Mouse (Mus musculus) thymus, adult 18-20 months (tissue): ENCODE measurements around the gene Ccl9.
"Not testable (repeated sequence)": the region's sequence is repeated elsewhere in the genome, so short reads cannot be mapped to it uniquely, and the experiment has no call there.

Experiments
- DNase-seq, 2 experiments: peaks; one replicate each; pipeline ENCODE4 v3.0.0; 2022; ENCODE audit warnings: mixed read lengths in 2 of 2

The Ccl9 gene

DNA sequence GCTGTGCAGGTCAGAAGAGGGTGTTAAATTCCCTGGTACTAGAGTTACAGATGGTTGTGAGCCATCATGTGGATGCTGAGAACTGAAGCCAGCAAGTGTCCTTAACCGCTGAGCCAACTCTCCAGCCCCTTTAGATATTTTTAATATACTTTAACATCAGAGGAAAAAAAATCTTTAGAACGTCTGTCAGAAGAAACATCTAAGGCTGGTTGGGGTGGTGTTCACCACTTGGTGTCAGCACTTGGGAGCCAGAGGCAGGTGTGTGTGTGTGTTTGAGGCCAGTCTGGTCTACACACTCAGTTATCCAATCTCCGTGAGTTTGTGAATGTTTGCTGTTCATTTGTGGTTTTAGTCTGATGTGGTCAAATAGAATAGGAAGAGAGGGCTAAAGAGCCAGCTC is 563 bp upstream of the Ccl9 start:
- no peak for DNase-seq

DNA sequence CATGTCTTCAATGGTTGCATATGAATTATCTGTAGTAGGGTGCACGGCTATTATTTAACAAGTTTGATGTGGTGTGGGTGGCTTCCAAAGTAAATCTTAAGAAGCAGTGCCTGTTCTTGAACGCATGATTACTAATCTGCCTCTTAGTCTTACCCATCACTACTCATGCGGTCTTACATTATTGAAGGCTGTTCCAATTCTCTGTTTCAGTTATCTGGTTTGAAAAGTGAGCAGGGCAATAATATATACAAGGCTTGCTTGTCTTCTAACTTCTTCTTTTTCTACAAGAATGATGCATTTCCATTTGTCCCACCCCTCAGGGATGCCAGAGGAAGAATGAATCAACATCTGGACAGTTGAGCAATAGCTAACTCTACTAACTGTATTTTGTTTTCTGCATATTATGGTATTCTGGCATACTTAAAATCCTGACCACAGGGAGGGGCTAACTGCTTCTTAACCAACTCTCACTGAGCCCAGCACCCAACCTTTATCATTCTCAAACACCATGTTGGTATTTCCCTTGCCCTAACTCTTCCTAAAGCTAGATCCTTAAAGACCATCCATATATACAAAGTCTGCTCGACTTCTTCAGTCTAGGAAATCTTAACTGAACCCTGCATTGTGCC is 1.4 kb downstream of the Ccl9 start:
- DNase-seq, result no peak

GRCm38 (mm10) chr11:83572834-83573233 is 5.6 kb downstream of the Ccl9 start:
- no peak for DNase-seq

GRCm38 (mm10) chr11:83572223-83572622 is 6.2 kb downstream of the Ccl9 start:
- DNase-seq, result no peak

DNA sequence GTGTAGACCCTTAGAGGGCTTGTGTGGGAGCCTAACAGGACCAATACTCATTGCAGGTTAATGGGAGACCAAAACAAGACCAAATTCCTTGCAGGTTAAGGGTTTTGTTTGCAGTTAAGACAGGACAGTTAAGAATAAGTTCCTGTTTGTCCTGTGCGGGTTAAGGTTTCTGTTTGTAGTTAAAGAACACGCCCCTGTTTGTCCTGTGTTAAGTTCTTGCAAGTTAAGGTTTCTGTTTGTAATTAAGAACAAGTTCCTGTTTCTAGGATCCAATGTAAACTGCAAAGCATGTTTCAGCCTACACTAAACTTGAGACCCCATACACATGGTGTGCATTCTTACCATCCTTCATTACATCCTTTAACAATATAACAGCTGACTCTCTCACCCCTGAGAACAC is 8.2 kb downstream of the Ccl9 start:
- no peak for DNase-seq

DNA sequence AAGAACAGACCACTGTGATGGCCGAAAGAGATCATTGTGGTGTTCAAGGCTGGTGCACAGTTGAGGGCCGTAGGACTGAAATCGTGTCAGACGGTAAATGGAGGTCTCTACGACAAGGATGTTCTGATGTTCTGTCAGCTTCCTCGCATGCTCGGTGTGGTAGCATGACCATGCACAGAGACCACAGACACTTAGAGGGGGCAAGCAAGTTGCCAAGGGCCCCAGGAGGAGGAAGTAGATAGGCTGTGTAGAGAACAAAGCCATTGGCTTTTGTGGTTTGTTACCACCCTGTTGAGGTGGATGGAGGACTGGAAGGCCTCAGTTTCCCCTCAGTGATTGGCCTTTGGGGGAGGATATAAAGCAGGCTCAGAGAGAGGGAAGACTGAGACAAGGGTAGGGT is 9.2 kb downstream of the Ccl9 start:
- DNase-seq, result no peak

GRCm38 (mm10) chr11:83568786-83569185 is 9.7 kb downstream of the Ccl9 start:
- no peak for DNase-seq

GRCm38 (mm10) chr11:83568061-83568460 is 10.4 kb downstream of the Ccl9 start:
- no peak for DNase-seq

- DNase-seq, result no peak
These were observed 11.1 kb downstream of the Ccl9 start for GRCm38 (mm10) chr11:83567311-83567710.

DNA sequence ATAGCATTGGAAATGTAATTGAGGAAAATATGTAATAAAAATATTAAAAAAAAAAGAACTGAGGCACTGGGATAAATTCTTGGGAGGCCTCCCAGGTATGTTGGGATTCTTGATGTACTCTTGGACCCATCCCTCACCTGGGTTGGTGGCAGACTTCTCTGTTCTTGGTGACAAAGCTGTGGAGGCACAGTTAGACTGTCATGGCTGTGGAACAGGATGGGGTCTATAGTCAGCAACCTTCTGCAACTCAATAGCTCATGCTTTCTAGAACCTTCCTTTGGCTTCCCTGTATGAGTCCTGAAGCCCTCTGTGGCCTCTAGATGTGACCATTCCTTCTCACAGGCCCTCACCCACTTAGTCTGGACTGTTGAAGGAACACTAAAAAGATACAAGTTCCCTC is 11.8 kb downstream of the Ccl9 start:
- no peak for DNase-seq

- no peak for DNase-seq
These were observed 14.7 kb downstream of the Ccl9 start for GRCm38 (mm10) chr11:83563754-83564153.

GRCm38 (mm10) chr11:83562311-83562887 is 16.0 kb downstream of the Ccl9 start:
- no peak for DNase-seq

DNA sequence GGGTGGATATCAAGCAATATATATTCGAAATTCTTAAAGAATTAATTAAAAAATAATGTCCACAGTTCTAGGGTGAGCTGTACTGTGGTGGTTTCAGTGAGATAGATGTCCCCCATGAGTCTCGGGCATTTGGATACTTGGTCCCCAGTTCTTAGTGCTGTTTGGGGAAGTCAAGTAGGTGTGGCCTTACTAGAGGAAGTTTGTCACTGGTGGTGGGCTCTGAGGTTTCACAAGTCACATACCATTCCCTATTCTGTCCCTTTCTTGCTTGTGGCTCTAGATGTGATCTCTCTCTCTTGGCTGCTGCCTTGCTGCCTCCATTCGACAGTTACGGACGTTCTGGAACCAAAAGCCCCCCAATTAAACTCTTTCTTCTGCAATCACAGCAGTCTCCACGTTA is 18.0 kb downstream of the Ccl9 start:
- no peak for DNase-seq

DNA sequence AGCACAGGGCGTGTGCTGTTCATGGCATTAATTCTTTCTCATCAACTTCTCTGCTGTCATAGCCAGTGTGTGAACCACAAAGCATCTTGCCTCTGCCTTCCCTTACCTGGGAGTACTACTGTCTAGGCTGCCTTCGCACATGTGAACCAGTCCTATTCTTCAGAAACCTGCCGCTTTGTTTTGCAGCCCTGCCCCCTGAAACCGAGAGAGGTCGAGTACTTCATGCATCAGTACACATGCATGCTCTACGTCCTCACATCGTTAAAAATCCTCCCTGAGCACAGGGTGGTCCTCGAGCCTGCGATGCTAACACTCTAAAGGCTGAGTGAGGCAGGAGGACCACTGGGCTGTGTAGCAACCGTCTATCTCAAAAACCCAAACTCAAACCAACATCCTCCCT is 21.4 kb downstream of the Ccl9 start:
- DNase-seq, result no peak

DNA sequence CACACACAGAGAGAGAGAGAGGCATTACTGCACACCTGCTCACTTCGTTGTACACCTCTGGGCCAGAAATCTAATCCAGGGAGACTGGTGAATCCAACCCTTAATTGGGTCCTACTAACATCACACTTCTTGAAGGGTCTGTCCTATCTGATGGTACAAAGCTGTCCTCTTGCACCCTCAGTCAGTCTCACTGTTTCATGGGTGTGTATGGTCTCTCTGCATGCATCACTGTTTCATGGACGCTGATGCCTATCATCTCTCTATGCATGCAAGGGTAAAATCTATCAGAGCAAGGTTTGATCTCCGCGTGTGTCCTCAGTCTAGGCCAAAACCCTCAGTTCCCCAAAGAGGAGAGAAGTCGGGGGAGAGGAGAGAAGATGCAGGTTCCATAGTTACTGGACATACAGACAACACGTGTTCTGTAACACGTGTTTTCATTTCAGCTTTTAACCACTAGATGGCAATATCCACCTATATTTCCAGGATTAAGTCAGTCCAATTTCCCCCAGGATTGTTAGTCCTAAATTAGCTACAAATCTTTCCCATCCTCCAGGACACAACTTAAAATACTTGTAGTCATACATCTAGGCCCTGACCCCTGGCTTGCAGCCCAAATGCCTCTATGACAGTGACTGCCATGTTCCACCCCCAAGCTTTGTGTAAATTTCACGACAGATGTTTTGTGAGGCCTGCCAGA is 22.2 kb downstream of the Ccl9 start:
- no peak for DNase-seq

- DNase-seq, result no peak
These were observed 26.8 kb downstream of the Ccl9 start for GRCm38 (mm10) chr11:83551668-83552067.

GRCm38 (mm10) chr11:83551037-83551436 is 27.4 kb downstream of the Ccl9 start:
- DNase-seq, result not testable (repeated sequence)

GRCm38 (mm10) chr11:83550186-83550632 is 28.2 kb downstream of the Ccl9 start:
- no peak for DNase-seq

DNA sequence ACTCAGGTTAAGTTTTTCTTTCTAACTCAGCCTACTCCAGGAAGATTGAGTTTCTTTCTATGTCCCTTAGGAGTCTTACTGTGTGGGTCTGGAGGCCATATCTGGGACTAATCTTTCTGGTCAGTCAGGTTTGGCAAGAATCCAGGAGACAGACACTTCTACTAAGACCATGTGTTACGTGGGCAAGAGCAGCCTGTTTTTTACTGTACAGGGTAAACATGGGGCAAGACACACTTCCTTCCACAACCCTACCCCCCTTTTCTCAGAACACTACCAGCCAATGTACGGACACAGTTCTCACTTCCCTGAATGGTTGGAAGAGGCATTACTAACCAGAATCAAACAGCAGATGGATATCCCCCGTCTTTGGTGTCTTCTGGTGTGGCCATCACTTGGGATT is 34.2 kb downstream of the Ccl9 start:
- DNase-seq, result no peak

DNA sequence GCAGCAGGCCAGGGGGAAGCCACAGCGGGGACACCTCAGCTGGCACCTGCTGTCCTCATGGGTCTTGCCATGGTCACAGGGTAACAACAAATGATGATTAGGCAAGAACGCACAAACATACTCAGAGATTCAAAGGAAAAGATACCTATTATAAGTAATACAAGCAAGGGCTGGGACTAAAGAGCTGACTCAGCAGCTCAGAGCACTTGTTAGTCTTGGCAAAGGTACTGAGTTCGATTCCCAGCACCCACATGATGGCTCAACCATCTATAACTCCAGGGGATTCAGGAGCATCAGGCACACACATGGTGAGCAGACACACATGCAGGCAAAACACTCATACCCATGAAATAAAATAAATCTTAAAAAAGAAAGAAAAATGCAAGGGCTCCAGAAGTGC is 37.0 kb downstream of the Ccl9 start:
- DNase-seq, result no peak

GRCm38 (mm10) chr11:83540931-83541330 is 37.5 kb downstream of the Ccl9 start:
- no peak for DNase-seq

DNA sequence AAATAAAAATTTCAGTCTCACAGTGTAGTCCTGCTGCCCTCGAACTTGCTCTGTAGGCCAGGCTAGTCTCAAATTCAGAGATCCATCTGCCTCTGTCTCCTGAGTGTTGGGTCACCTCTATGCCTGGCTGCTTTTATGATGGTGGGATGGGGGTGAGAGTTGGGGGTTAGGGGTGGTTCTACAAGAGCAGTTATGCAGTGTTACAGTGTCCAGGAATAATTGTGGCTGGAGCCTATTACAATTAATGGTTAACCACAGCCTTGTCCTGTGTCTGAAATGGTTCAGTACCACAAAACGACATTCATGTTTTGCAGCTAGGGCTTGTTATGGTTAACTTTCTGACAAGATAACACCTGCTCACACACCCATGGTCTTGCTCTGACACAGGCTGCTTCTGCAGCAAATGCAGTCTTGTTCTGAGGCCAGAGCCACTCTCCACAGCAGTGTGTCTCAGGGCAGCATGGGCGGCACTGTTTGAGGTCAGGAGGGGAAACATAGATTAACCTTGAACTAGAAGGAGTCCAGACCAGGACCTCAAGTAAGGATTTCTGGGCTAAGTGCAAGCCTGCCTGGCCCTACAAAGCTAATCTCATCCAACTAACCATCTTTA is 39.6 kb downstream of the Ccl9 start:
- DNase-seq, result no peak

- no peak for DNase-seq
These were observed 41.6 kb downstream of the Ccl9 start for GRCm38 (mm10) chr11:83536831-83537230.
